12 mouse cellular contexts compared by ENCODE assay signal in genomic region chr7:37064582-37065458, GRCm38 (mm10).
DNase-seq lines count a peak whose midpoint lies in the region; ATAC-seq and TF ChIP-seq lines count a peak whose summit lies in the region.
"Had no signal": no experiment of that assay in that cellular context is flagged by ENCODE, and none has a peak within 500 bp of the region (broad histone marks: within the 10 kb centered on the region; RNA-seq: fewer than 3 reads in every experiment).

No protein-coding gene starts in this region.

- no peak for TF ChIP-seq EP300 in heart, adult 2 months (IDR thresholded peaks at IDR 0.05; ENCODE audit: insufficient read depth, low read depth, low read length)

- H3K4me2 ChIP-seq in limb, embryonic 14.5 days (replicated peaks; ENCODE audit: low read depth, low read length, severe bottlenecking), result no peak overlapping the region
- H3K4me2 ChIP-seq in stomach, embryonic 15.5 days, result no peak overlapping the region
- H3K4me2 ChIP-seq in forebrain, postnatal 0 days (ENCODE audit: low read depth), result no peak overlapping the region

- intact Hi-C loops in heart, adult 2 months (cut with DNase I), result no loop called here

- H3K9me3 ChIP-seq in heart, embryonic 10.5 days, result peaks cover 6% of the 10 kb centered on the region; the same call in 1 of the 2 replicates
- no peaks in the 10 kb centered on the region for H3K9me3 ChIP-seq in limb, embryonic 14.5 days (ENCODE audit: control insufficient read depth, low read length)
- no peaks in the 10 kb centered on the region for H3K9me3 ChIP-seq in limb, embryonic 10.5 days (replicated peaks)
- H3K9me3 ChIP-seq in stomach, embryonic 15.5 days, result no peaks in the 10 kb centered on the region
- H3K9me3 ChIP-seq in forebrain, postnatal 0 days (ENCODE audit: low read length), result no peaks in the 10 kb centered on the region
- H3K9me3 ChIP-seq: hindbrain, embryonic 10.5 days had no signal

- TF ChIP-seq CTCF in heart, adult 2 months (IDR thresholded peaks at IDR 0.05), result no peak
- TF ChIP-seq CTCF in forebrain, postnatal 0 days (IDR thresholded peaks at IDR 0.05; ENCODE audit: low read depth), result no peak

- peak; percentile 3 to 22 for DNase-seq in heart, adult 2 months
- no peak for DNase-seq in heart, embryonic 10.5 days (ENCODE audit: low spot score)
- peak; percentile 6 for DNase-seq in limb, embryonic 14.5 days (ENCODE audit: low spot score)
- DNase-seq in limb, embryonic 10.5 days (ENCODE audit: low spot score), result no peak
- DNase-seq in ovary, adult 18-20 months (ENCODE audit: low spot score), result peak; percentile 35
- no peak for DNase-seq in forebrain, postnatal 0 days
- DNase-seq: cerebellum, adult 18-20 months; midbrain, embryonic 14.5 days; right cerebral cortex, adult 18-20 months; thymus, postnatal 36 days had no signal

- no peaks in the 10 kb centered on the region for H3K27me3 ChIP-seq in heart, adult 2 months (ENCODE audit: control insufficient read depth, insufficient read depth, low read length)
- H3K27me3 ChIP-seq in heart, embryonic 10.5 days (ENCODE audit: insufficient read depth, poor library complexity, severe bottlenecking), result no peaks in the 10 kb centered on the region
- no peaks in the 10 kb centered on the region for H3K27me3 ChIP-seq in limb, embryonic 14.5 days (ENCODE audit: control insufficient read depth, insufficient read depth, low read length)
- no peaks in the 10 kb centered on the region for H3K27me3 ChIP-seq in limb, embryonic 10.5 days (ENCODE audit: low read depth, poor library complexity, severe bottlenecking)
- H3K27me3 ChIP-seq in stomach, embryonic 15.5 days (replicated peaks), result no peaks in the 10 kb centered on the region
- no peaks in the 10 kb centered on the region for H3K27me3 ChIP-seq in forebrain, postnatal 0 days (ENCODE audit: insufficient read depth, low read length)

- no peak overlapping the region for H3K4me3 ChIP-seq in heart, adult 2 months
- H3K4me3 ChIP-seq in heart, embryonic 10.5 days, result no peak overlapping the region
- H3K4me3 ChIP-seq in limb, embryonic 14.5 days (replicated peaks; ENCODE audit: low read length), result no peak overlapping the region
- no peak overlapping the region for H3K4me3 ChIP-seq in limb, embryonic 10.5 days
- H3K4me3 ChIP-seq in stomach, embryonic 15.5 days (replicated peaks), result no peak overlapping the region
- no peak overlapping the region for H3K4me3 ChIP-seq in forebrain, postnatal 0 days (ENCODE audit: low read depth, low read length)
- H3K4me3 ChIP-seq: hindbrain, embryonic 10.5 days had no signal

- ATAC-seq in limb, embryonic 14.5 days (ENCODE audit: low FRiP score, low read depth), result no peak
- peak; percentile 22; the same call in 1 of the 2 replicates for ATAC-seq in stomach, embryonic 15.5 days (ENCODE audit: insufficient read depth, low FRiP score, low read depth)
- no peak for ATAC-seq in forebrain, postnatal 0 days

- H3K9ac ChIP-seq in heart, adult 2 months (ENCODE audit: low read depth, low read length), result no peak overlapping the region
- H3K9ac ChIP-seq in limb, embryonic 14.5 days (ENCODE audit: low read depth, low read length, severe bottlenecking), result no peak overlapping the region
- no peak overlapping the region for H3K9ac ChIP-seq in stomach, embryonic 15.5 days
- H3K9ac ChIP-seq in forebrain, postnatal 0 days, result no peak overlapping the region

- 64% methylated on average over 8 of the region's 8 CpGs for WGBS in heart, adult 2 months
- WGBS in heart, embryonic 10.5 days, result 75% methylated on average over 8 of the region's 8 CpGs
- WGBS in limb, embryonic 14.5 days, result 71% methylated on average over 8 of the region's 8 CpGs
- WGBS in limb, embryonic 10.5 days, result 85% methylated on average over 8 of the region's 8 CpGs
- WGBS in stomach, embryonic 15.5 days, result 71% methylated on average over 8 of the region's 8 CpGs
- 74% methylated on average over 8 of the region's 8 CpGs for WGBS in forebrain, postnatal 0 days

- H3K27ac ChIP-seq in heart, adult 2 months, result no peak overlapping the region
- H3K27ac ChIP-seq in heart, embryonic 10.5 days, result no peak overlapping the region
- no peak overlapping the region for H3K27ac ChIP-seq in limb, embryonic 14.5 days (replicated peaks; ENCODE audit: low read depth, low read length)
- no peak overlapping the region for H3K27ac ChIP-seq in limb, embryonic 10.5 days
- no peak overlapping the region for H3K27ac ChIP-seq in stomach, embryonic 15.5 days
- no peak overlapping the region for H3K27ac ChIP-seq in forebrain, postnatal 0 days (ENCODE audit: low read depth, low read length)
- H3K27ac ChIP-seq: hindbrain, embryonic 10.5 days had no signal

- no peaks in the 10 kb centered on the region for H3K4me1 ChIP-seq in heart, adult 2 months (ENCODE audit: control insufficient read depth, insufficient read depth, low read length)
- 0 out of 2 replicates have a peak, but pooled peaks cover 5% of the 10 kb centered on the region for H3K4me1 ChIP-seq in heart, embryonic 10.5 days
- no peaks in the 10 kb centered on the region for H3K4me1 ChIP-seq in limb, embryonic 14.5 days (ENCODE audit: control insufficient read depth, insufficient read depth, low read length)
- no peaks in the 10 kb centered on the region for H3K4me1 ChIP-seq in limb, embryonic 10.5 days
- no peaks in the 10 kb centered on the region for H3K4me1 ChIP-seq in stomach, embryonic 15.5 days
- H3K4me1 ChIP-seq in forebrain, postnatal 0 days (ENCODE audit: insufficient read depth), result no peaks in the 10 kb centered on the region
- H3K4me1 ChIP-seq: hindbrain, embryonic 10.5 days had no signal

- no peaks in the 10 kb centered on the region for H3K36me3 ChIP-seq in heart, adult 2 months (ENCODE audit: control insufficient read depth, insufficient read depth, low read length)
- no peaks in the 10 kb centered on the region for H3K36me3 ChIP-seq in heart, embryonic 10.5 days
- H3K36me3 ChIP-seq in limb, embryonic 14.5 days (ENCODE audit: control insufficient read depth, insufficient read depth, low read length), result no peaks in the 10 kb centered on the region
- H3K36me3 ChIP-seq in limb, embryonic 10.5 days, result no peaks in the 10 kb centered on the region
- H3K36me3 ChIP-seq in stomach, embryonic 15.5 days, result no peaks in the 10 kb centered on the region
- no peaks in the 10 kb centered on the region for H3K36me3 ChIP-seq in forebrain, postnatal 0 days (ENCODE audit: insufficient read depth)
- H3K36me3 ChIP-seq: hindbrain, embryonic 10.5 days had no signal

- no peak for TF ChIP-seq POLR2A in heart, adult 2 months (IDR thresholded peaks at IDR 0.05; ENCODE audit: insufficient read depth, low read depth, low read length)
- TF ChIP-seq POLR2A in limb, embryonic 14.5 days (IDR thresholded peaks at IDR 0.05; ENCODE audit: borderline replicate concordance, extremely low read depth, insufficient read depth, insufficient read length), result no peak

- no peaks in the 10 kb centered on the region for H3K79me2 ChIP-seq in heart, adult 2 months (replicated peaks; ENCODE audit: control insufficient read depth, insufficient read depth, low read length)

Comparison
In these comparisons a context has a peak if more than half of its experiments do, and no peak if none do; other contexts are left out.
1. DNase-seq: peak in heart, adult 2 months (2 of 2), limb, embryonic 14.5 days (single experiment) and ovary, adult 18-20 months (single experiment); none in heart, embryonic 10.5 days (single experiment), limb, embryonic 10.5 days (single experiment) and forebrain, postnatal 0 days (single experiment).